Mouse (Mus musculus) intestine, embryonic 15.5 days (tissue): ENCODE measurements around the gene Gapdh. TPM values are rescaled to one million over a fixed set of nuclear protein-coding genes. Genes with fewer than 3 reads are reported as not detected.

Experiments
- ATAC-seq: fragments of 200-750 bp; cut with Nextera tagmentation; 2 replicates; pipeline ENCODE4 v1.8.0; 2017; ENCODE audit warnings: moderate TSS enrichment, moderate library complexity
- H3K27ac ChIP-seq: fragments of 300-500 bp; sonication (generic); 2 replicates; pipeline ENCODE4 v1.5.1; 2015; ENCODE audit warnings: mild to moderate bottlenecking, inconsistent platforms
- H3K27me3 ChIP-seq: fragments of 300-500 bp; sonication (generic); replicated peaks from 2 replicates; pipeline ENCODE4 v1.6.1; 2015; ENCODE audit warnings: inconsistent platforms
- H3K36me3 ChIP-seq: fragments of 300-500 bp; sonication (generic); 2 replicates; pipeline ENCODE4 v1.6.1; 2015; ENCODE audit warnings: inconsistent platforms
- H3K4me1 ChIP-seq: fragments of 300-500 bp; sonication (generic); replicated peaks from 2 replicates; pipeline ENCODE4 v1.6.1; 2015; ENCODE audit warnings: inconsistent platforms
- H3K4me2 ChIP-seq: fragments of 300-500 bp; sonication (generic); replicated peaks from 2 replicates; pipeline ENCODE4 v1.6.1; 2015; ENCODE audit warnings: mild to moderate bottlenecking, inconsistent platforms
- H3K4me3 ChIP-seq: fragments of 300-500 bp; sonication (generic); replicated peaks from 2 replicates; pipeline ENCODE4 v1.5.1; 2015; ENCODE audit warnings: inconsistent platforms
- H3K9ac ChIP-seq: fragments of 300-500 bp; sonication (generic); 2 replicates; pipeline ENCODE4 v1.6.1; 2015; ENCODE audit warnings: inconsistent platforms
- H3K9me3 ChIP-seq: fragments of 300-500 bp; sonication (generic); 2 replicates; pipeline ENCODE4 v1.6.1; 2016; ENCODE audit warnings: inconsistent platforms
- WGBS: fragments of 180-500 bp; shearing (Covaris S2); methylation state at CpG from one replicate; pipeline ENCODE4 v1.1.7; 2015; 5-methylcytosine and 5-hydroxymethylcytosine counted together
- polyA plus RNA-seq: library from polyadenylated mRNA; unstranded; fragments of >200 nt; fragmentation: Nextera tagmentation; extraction: Ambion mirVana; gene quantifications from 2 replicates; pipeline ENCODE4 v1.2.1, GENCODE M21; 2015

The Gapdh gene
- polyA plus RNA-seq, 1 experiment from 2014 or later: 2,316 TPM

GRCm38 (mm10) chr6:125145479-125145951 lies 20.8 kb downstream of the Gapdh start:
- Histone ChIP-seq H3K4me2 (peak overlapping the region; percentile 74), H3K4me3 (peak overlapping the region; percentile 56)
- WGBS: 5% methylated on average over 34 of the region's 35 CpGs

GRCm38 (mm10) chr6:125145001-125145400 lies 21.3 kb downstream of the Gapdh start, which contains the start of gene Iffo1:
Gene Iffo1 (plus strand): TSS chr6:125145241.
- 2% methylated on average over 16 of the region's 16 CpGs for WGBS
- H3K27ac ChIP-seq: peak within 1 kb of the TSS; percentile 82
- H3K27me3 ChIP-seq: no peaks in the 10 kb centered on the region
- H3K4me2 ChIP-seq: peak within 1 kb of the TSS; percentile 74
- peaks cover 40% of the 10 kb centered on the region for H3K4me1 ChIP-seq
- H3K4me3 ChIP-seq: peak within 1 kb of the TSS; percentile 56
- H3K36me3 ChIP-seq: peaks cover 37% of the 10 kb centered on the region
- ATAC-seq: peak; percentile 94
- peak within 1 kb of the TSS; percentile 69 for H3K9ac ChIP-seq
- H3K9me3 ChIP-seq: no peaks in the 10 kb centered on the region

More at GRCm38 (mm10) chr6:125145479-125145951, 20.8 kb downstream of the Gapdh start:
- Histone ChIP-seq H3K27ac (peak overlapping the region; percentile 82), H3K9me3 (no peaks in the 10 kb centered on the region), H3K9ac (peak overlapping the region; percentile 69), H3K27me3 (no peaks in the 10 kb centered on the region), H3K4me1 (peaks cover 40% of the 10 kb centered on the region), H3K36me3 (peaks cover 32% of the 10 kb centered on the region)
- peak; percentile 70 for ATAC-seq

DNA sequence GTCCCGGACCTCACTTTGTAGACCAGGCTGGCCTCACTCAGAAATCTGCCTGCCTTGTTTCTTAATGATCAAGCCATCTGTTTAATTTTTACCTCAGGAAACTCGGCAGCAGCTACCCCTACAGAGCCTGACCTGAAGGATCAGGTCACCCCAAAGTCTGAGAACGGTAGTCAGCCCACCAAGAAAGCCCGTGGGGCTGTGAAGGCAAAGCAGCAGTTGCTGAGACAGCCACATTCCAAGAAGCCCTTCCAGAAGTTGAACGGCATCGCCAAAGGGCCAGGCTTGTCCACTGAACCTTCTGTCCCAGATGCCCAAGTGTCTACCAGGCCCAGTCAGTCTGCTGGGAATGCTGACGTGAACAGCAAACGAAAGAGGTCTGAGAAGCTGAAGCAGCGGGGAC lies 22.4 kb downstream of the Gapdh start:
- Histone ChIP-seq H3K27me3 (no peaks in the 10 kb centered on the region), H3K4me1 (peaks cover 32% of the 10 kb centered on the region), H3K9ac (no peak overlapping the region), H3K9me3 (no peaks in the 10 kb centered on the region), H3K4me3 (no peak overlapping the region), H3K27ac (no peak overlapping the region), H3K4me2 (no peak overlapping the region), H3K36me3 (peaks cover 43% of the 10 kb centered on the region)
- ATAC-seq: no peak
- WGBS: 79% methylated on average over 9 of the region's 9 CpGs

GRCm38 (mm10) chr6:125143128-125143527 lies 23.1 kb downstream of the Gapdh start:
- Histone ChIP-seq H3K4me3 (no peak overlapping the region), H3K9me3 (no peaks in the 10 kb centered on the region), H3K27me3 (no peaks in the 10 kb centered on the region), H3K4me2 (no peak overlapping the region), H3K9ac (no peak overlapping the region), H3K36me3 (peaks cover 51% of the 10 kb centered on the region), H3K4me1 (peaks cover 24% of the 10 kb centered on the region), H3K27ac (no peak overlapping the region)
- 77% methylated on average over 3 of the region's 3 CpGs for WGBS
- ATAC-seq: no peak

GRCm38 (mm10) chr6:125142436-125142835 lies 23.8 kb downstream of the Gapdh start:
- WGBS: 84% methylated on average over 8 of the region's 8 CpGs
- H3K9ac ChIP-seq: no peak overlapping the region
- H3K27me3 ChIP-seq: no peaks in the 10 kb centered on the region
- H3K4me2 ChIP-seq: no peak overlapping the region
- ATAC-seq: no peak
- H3K36me3 ChIP-seq: peaks cover 55% of the 10 kb centered on the region
- H3K27ac ChIP-seq: no peak overlapping the region
- peaks cover 22% of the 10 kb centered on the region for H3K4me1 ChIP-seq
- H3K4me3 ChIP-seq: no peak overlapping the region
- no peaks in the 10 kb centered on the region for H3K9me3 ChIP-seq

DNA sequence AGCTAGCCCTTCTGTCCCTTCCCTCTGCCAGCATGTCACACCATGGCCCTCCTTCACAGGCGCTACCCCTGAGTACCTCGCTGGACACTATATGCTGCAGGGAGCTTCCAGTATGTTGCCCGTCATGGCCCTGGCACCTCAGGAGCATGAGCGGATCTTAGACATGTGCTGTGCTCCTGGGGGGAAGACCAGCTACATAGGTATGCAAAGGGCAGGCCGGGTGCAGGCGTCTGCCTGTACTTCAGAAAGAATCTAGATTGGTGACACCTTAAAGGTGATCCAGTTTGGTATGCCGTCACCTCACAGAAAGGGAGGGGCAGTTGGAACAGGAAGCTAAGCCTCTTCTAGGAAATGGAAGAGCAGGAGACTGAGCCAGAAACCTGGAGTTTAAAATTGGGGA lies 26.5 kb downstream of the Gapdh start:
- H3K4me3 ChIP-seq: no peak overlapping the region
- H3K27me3 ChIP-seq: no peaks in the 10 kb centered on the region
- H3K27ac ChIP-seq: no peak overlapping the region
- peaks cover 2% of the 10 kb centered on the region; the same call in 1 of the 2 replicates for H3K4me1 ChIP-seq
- H3K9me3 ChIP-seq: no peaks in the 10 kb centered on the region
- no peak for ATAC-seq
- WGBS: 91% methylated on average over 7 of the region's 7 CpGs
- H3K4me2 ChIP-seq: no peak overlapping the region
- H3K36me3 ChIP-seq: peaks cover 78% of the 10 kb centered on the region
- no peak overlapping the region for H3K9ac ChIP-seq

GRCm38 (mm10) chr6:125137002-125137671 lies 29.1 kb downstream of the Gapdh start:
- Histone ChIP-seq H3K9me3 (no peaks in the 10 kb centered on the region), H3K4me1 (no peaks in the 10 kb centered on the region; the same call in 1 of the 2 replicates), H3K4me3 (no peak overlapping the region), H3K9ac (no peak overlapping the region), H3K36me3 (peaks cover 70% of the 10 kb centered on the region), H3K27ac (no peak overlapping the region), H3K4me2 (no peak overlapping the region), H3K27me3 (no peaks in the 10 kb centered on the region)
- ATAC-seq: no peak
- 90% methylated on average over 19 of the region's 19 CpGs for WGBS

- ATAC-seq: 0 out of 2 replicates have a peak, but pooled peaks have one; percentile 1
Observed at GRCm38 (mm10) chr6:125132470-125132869, 33.8 kb downstream of the Gapdh start.

DNA sequence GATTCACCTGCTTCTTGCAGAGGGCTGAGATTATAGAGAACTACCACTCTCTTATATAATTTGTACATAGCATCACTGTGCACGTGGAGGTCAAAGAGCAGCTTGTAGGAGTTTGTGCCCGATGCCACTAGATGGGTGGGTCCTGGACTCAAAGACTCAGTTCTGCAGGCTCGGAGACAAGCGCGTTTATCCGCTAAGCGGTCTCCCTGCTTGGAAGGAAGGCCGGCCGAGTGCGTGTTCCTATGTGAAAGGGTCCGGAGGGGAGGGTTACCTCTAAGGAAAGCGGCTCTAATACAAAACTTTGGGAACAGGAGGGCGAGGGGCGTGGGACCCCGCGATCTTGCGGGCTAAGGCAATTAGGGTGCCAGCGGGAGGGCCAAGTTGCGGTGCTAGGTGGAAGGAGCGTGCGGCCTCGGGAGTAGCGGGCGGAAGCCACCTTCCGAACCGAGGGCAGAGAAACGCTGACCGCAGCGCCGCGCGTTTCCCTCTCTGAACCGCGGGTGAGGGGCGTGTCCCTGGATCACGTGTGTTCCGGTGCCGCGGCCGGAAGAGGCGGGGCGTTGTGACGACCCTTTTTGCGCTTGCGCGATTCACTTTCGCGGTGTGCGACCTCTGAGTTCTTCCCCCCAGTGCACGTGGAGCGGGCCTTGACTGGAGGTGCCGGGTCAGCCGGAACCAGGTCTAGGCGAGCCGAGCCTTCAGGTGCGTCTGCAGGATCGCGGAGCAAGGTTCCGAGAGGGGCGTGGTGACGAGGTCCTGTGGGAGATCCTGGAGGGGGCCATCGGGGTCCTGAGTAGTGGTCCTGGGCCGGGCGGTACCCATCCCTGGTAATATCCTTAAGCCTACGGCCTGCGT lies 34.7 kb downstream of the Gapdh start, which contains the start of gene Nop2:
Nop2 (plus strand) TSS at position 608 of the 855 bp plus-strand sequence.
- no peaks in the 10 kb centered on the region; the same call in 1 of the 2 replicates for H3K4me1 ChIP-seq
- H3K27ac ChIP-seq: peak within 1 kb of the TSS; percentile 94
- WGBS: under 1% methylated on average over 66 of the region's 66 CpGs
- peak; percentile 98 for ATAC-seq
- H3K4me3 ChIP-seq: peak within 1 kb of the TSS; percentile 78
- peak within 1 kb of the TSS; percentile 85 for H3K9ac ChIP-seq
- H3K4me2 ChIP-seq: peak within 1 kb of the TSS; percentile 92
- no peaks in the 10 kb centered on the region for H3K27me3 ChIP-seq
- peaks cover 42% of the 10 kb centered on the region for H3K36me3 ChIP-seq
- H3K9me3 ChIP-seq: no peaks in the 10 kb centered on the region

More at GRCm38 (mm10) chr6:125132470-125132869, 33.8 kb downstream of the Gapdh start:
- peaks cover 41% of the 10 kb centered on the region for H3K36me3 ChIP-seq
- no peaks in the 10 kb centered on the region; the same call in 1 of the 2 replicates for H3K4me1 ChIP-seq
- H3K27ac ChIP-seq: 0 out of 2 replicates have a peak overlapping the region, but pooled peaks have one; percentile 94
- H3K4me3 ChIP-seq: peak overlapping the region; percentile 78
- H3K4me2 ChIP-seq: peak overlapping the region; percentile 92
- H3K9me3 ChIP-seq: no peaks in the 10 kb centered on the region
- no peaks in the 10 kb centered on the region for H3K27me3 ChIP-seq
- H3K9ac ChIP-seq: peak overlapping the region; percentile 85
- 6% methylated on average over 11 of the region's 11 CpGs for WGBS

DNA sequence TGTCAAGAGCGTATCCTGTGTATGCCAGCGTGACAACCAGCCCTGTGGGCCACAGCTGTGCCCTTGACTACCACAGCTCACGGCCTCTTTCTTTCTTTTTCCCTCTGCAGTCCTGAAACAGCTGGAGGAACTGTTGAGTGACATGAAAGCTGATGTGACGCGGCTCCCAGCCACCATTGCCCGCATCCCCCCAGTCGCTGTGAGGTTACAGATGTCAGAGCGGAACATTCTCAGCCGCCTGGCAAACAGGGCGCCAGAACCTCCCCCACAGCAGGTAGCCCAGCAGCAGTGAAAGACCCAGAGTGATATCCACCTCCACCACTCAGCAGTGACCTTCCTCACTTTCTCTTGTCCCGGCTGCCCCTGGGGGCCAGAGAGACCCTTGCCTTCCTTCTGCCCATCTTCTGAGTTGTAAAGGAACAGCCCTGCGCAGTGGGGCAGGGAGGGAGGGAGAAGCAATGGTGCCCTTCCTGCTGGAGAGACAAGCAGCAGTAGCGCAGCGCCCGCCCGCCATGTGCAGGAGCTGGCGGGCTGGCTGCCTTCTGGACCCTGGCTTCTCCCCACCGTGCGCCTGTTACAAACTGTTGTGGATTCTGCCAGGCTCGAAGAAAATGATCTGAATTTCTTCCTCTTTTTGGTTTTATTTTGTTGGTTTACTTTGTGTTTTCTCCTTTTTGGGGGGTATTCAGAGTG lies 36.4 kb downstream of the Gapdh start:
- Histone ChIP-seq H3K27me3 (no peaks in the 10 kb centered on the region), H3K9ac (no peak overlapping the region), H3K27ac (no peak overlapping the region), H3K4me3 (no peak overlapping the region), H3K9me3 (no peaks in the 10 kb centered on the region), H3K4me1 (no peaks in the 10 kb centered on the region; the same call in 1 of the 2 replicates), H3K36me3 (peaks cover 34% of the 10 kb centered on the region), H3K4me2 (no peak overlapping the region)
- WGBS: 89% methylated on average over 20 of the region's 20 CpGs
- no peak for ATAC-seq

- Histone ChIP-seq H3K4me3 (no peak overlapping the region), H3K4me1 (no peaks in the 10 kb centered on the region; the same call in 1 of the 2 replicates), H3K9me3 (no peaks in the 10 kb centered on the region), H3K9ac (no peak overlapping the region), H3K36me3 (peaks cover 39% of the 10 kb centered on the region), H3K4me2 (no peak overlapping the region), H3K27me3 (no peaks in the 10 kb centered on the region), H3K27ac (no peak overlapping the region)
- 88% methylated on average over 12 of the region's 12 CpGs for WGBS
- ATAC-seq: no peak
Observed at GRCm38 (mm10) chr6:125128724-125129123, 37.5 kb downstream of the Gapdh start.
